Mouse (Mus musculus) liver, embryonic 12.5 days (tissue): ENCODE results near the gene Babam2. TPM values are rescaled to one million over a fixed set of nuclear protein-coding genes. Genes with fewer than 3 reads are reported as not detected.

Source experiments
- ATAC-seq: fragments of 200-750 bp; cut with Nextera tagmentation; 2 replicates; pipeline ENCODE4 v1.8.0; 2017; ENCODE audit warnings: moderate number of reproducible peaks, mild to moderate bottlenecking, moderate library complexity
- H3K27ac ChIP-seq: fragments of 300-500 bp; sonication (generic); 2 replicates; pipeline ENCODE4 v1.5.1; 2016; ENCODE audit warnings: mild to moderate bottlenecking
- H3K27me3 ChIP-seq: fragments of 300-500 bp; sonication (generic); replicated peaks from 2 replicates; pipeline ENCODE4 v1.6.1; 2016; ENCODE audit warnings: mild to moderate bottlenecking, moderate library complexity
- H3K36me3 ChIP-seq: fragments of 300-500 bp; sonication (generic); 2 replicates; pipeline ENCODE4 v1.6.1; 2016; ENCODE audit warnings: mild to moderate bottlenecking, moderate library complexity
- H3K4me1 ChIP-seq: fragments of 300-500 bp; sonication (generic); 2 replicates; pipeline ENCODE4 v1.6.1; 2016
- H3K4me2 ChIP-seq: fragments of 300-500 bp; sonication (generic); 2 replicates; pipeline ENCODE4 v1.6.1; 2016; ENCODE audit warnings: mild to moderate bottlenecking, moderate library complexity
- H3K4me3 ChIP-seq: fragments of 300-500 bp; sonication (generic); 2 replicates; pipeline ENCODE4 v1.5.1; 2016; ENCODE audit warnings: mild to moderate bottlenecking, moderate library complexity
- H3K9ac ChIP-seq: fragments of 300-500 bp; sonication (generic); 2 replicates; pipeline ENCODE4 v1.6.1; 2016; ENCODE audit warnings: mild to moderate bottlenecking, moderate library complexity
- H3K9me3 ChIP-seq: fragments of 300-500 bp; sonication (generic); replicated peaks from 2 replicates; pipeline ENCODE4 v1.6.1; 2016; ENCODE audit warnings: mild to moderate bottlenecking, moderate library complexity
- WGBS: fragments of 180-500 bp; shearing (Covaris S2); methylation state at CpG from one replicate; pipeline ENCODE4 v1.1.7; 2016; ENCODE audit not compliant: insufficient replicate concordance; 5-methylcytosine and 5-hydroxymethylcytosine counted together
- polyA plus RNA-seq: library from polyadenylated mRNA; unstranded; fragments of >200 nt; fragmentation: Nextera tagmentation; extraction: Ambion mirVana; gene quantifications from 2 replicates; pipeline ENCODE4 v1.2.1, GENCODE M21; 2016

Babam2 gene
- polyA plus RNA-seq, 1 experiment from 2014 or later, result 41.3 TPM

GRCm38 (mm10) chr5:31686040-31686439, 11.4 kb upstream of the Babam2 start:
- peak overlapping the region; percentile 69 for H3K4me2 ChIP-seq
- H3K4me3 ChIP-seq, result peak overlapping the region; percentile 43
- H3K27me3 ChIP-seq, result no peaks in the 10 kb centered on the region
- peak; percentile 100 for ATAC-seq
- no peaks in the 10 kb centered on the region for H3K9me3 ChIP-seq
- 19% methylated on average over 2 of the region's 2 CpGs for WGBS
- peaks cover 42% of the 10 kb centered on the region for H3K4me1 ChIP-seq
- H3K27ac ChIP-seq, result peak overlapping the region; percentile 89
- H3K36me3 ChIP-seq, result no peaks in the 10 kb centered on the region
- H3K9ac ChIP-seq, result peak overlapping the region; percentile 48; the same call in 1 of the 2 replicates

- Histone ChIP-seq H3K9me3 (no peaks in the 10 kb centered on the region), H3K4me1 (peaks cover 42% of the 10 kb centered on the region), H3K9ac (0 out of 2 replicates have a peak overlapping the region, but pooled peaks have one; percentile 22), H3K27me3 (no peaks in the 10 kb centered on the region), H3K27ac (peak overlapping the region; percentile 82), H3K4me3 (no peak overlapping the region), H3K4me2 (0 out of 2 replicates have a peak overlapping the region, but pooled peaks have one; percentile 16), H3K36me3 (no peaks in the 10 kb centered on the region)
- no peak for ATAC-seq
- 53% methylated on average over 3 of the region's 3 CpGs for WGBS
These were observed 9.5 kb upstream of the Babam2 start for GRCm38 (mm10) chr5:31687972-31688371.

- Histone ChIP-seq H3K36me3 (peaks cover 5% of the 10 kb centered on the region; the same call in 1 of the 2 replicates), H3K4me2 (no peak overlapping the region), H3K9ac (no peak overlapping the region), H3K4me1 (peaks cover 37% of the 10 kb centered on the region), H3K27ac (no peak overlapping the region), H3K27me3 (no peaks in the 10 kb centered on the region), H3K9me3 (no peaks in the 10 kb centered on the region), H3K4me3 (no peak overlapping the region)
- no peak for ATAC-seq
These were observed 4.3 kb upstream of the Babam2 start for GRCm38 (mm10) chr5:31693191-31693590.

GRCm38 (mm10) chr5:31696971-31697643, 377 bp upstream of the Babam2 start, which contains the start of gene Rbks:
TSS of gene Rbks (minus strand) at chr5:31697627.
- Histone ChIP-seq H3K36me3 (peaks cover 9% of the 10 kb centered on the region), H3K4me2 (peak within 1 kb of the TSS; percentile 88), H3K27ac (peak within 1 kb of the TSS; percentile 96), H3K9me3 (no peaks in the 10 kb centered on the region), H3K27me3 (no peaks in the 10 kb centered on the region), H3K9ac (peak within 1 kb of the TSS; percentile 81), H3K4me3 (peak within 1 kb of the TSS; percentile 88), H3K4me1 (peaks cover 47% of the 10 kb centered on the region)
- ATAC-seq, result no peak
- WGBS, result 8% methylated on average over 18 of the region's 18 CpGs

GRCm38 (mm10) chr5:31698297-31698726, 828 bp downstream of the Babam2 start:
- 3% methylated on average over 16 of the region's 16 CpGs for WGBS
- Histone ChIP-seq H3K9me3 (no peaks in the 10 kb centered on the region), H3K9ac (peak overlapping the region; percentile 81), H3K4me2 (peak overlapping the region; percentile 88), H3K4me3 (peak overlapping the region; percentile 88), H3K27ac (peak overlapping the region; percentile 96), H3K36me3 (peaks cover 21% of the 10 kb centered on the region), H3K4me1 (peaks cover 54% of the 10 kb centered on the region), H3K27me3 (no peaks in the 10 kb centered on the region)
- peak; percentile 72 for ATAC-seq

- peak overlapping the region; percentile 81; the same call in 1 of the 2 replicates for H3K9ac ChIP-seq
- peaks cover 54% of the 10 kb centered on the region for H3K4me1 ChIP-seq
- no peaks in the 10 kb centered on the region for H3K9me3 ChIP-seq
- WGBS, result 52% methylated on average over 4 of the region's 4 CpGs
- H3K4me3 ChIP-seq, result no peak overlapping the region
- ATAC-seq, result no peak
- peak overlapping the region; percentile 88 for H3K4me2 ChIP-seq
- peaks cover 28% of the 10 kb centered on the region for H3K36me3 ChIP-seq
- H3K27ac ChIP-seq, result peak overlapping the region; percentile 50
- no peaks in the 10 kb centered on the region for H3K27me3 ChIP-seq
These were observed 1.4 kb downstream of the Babam2 start for GRCm38 (mm10) chr5:31698931-31699330.

- H3K4me2 ChIP-seq, result peak overlapping the region; percentile 88
- no peak for ATAC-seq
- H3K4me1 ChIP-seq, result peaks cover 54% of the 10 kb centered on the region
- H3K9ac ChIP-seq, result no peak overlapping the region
- peaks cover 32% of the 10 kb centered on the region for H3K36me3 ChIP-seq
- H3K9me3 ChIP-seq, result no peaks in the 10 kb centered on the region
- no peaks in the 10 kb centered on the region for H3K27me3 ChIP-seq
- H3K27ac ChIP-seq, result no peak overlapping the region; the same call in 1 of the 2 replicates
- H3K4me3 ChIP-seq, result no peak overlapping the region
These were observed 1.9 kb downstream of the Babam2 start for GRCm38 (mm10) chr5:31699397-31699796.

- H3K9ac ChIP-seq, result no peak overlapping the region
- no peak overlapping the region for H3K4me2 ChIP-seq
- H3K36me3 ChIP-seq, result peaks cover 48% of the 10 kb centered on the region
- H3K4me1 ChIP-seq, result peaks cover 16% of the 10 kb centered on the region
- H3K9me3 ChIP-seq, result no peaks in the 10 kb centered on the region
- no peak for ATAC-seq
- 83% methylated on average over 5 of the region's 5 CpGs for WGBS
- H3K27ac ChIP-seq, result no peak overlapping the region
- no peaks in the 10 kb centered on the region for H3K27me3 ChIP-seq
- no peak overlapping the region for H3K4me3 ChIP-seq
These were observed 7.5 kb downstream of the Babam2 start for GRCm38 (mm10) chr5:31704971-31705370.

- Histone ChIP-seq H3K9me3 (no peaks in the 10 kb centered on the region), H3K4me3 (no peak overlapping the region), H3K27me3 (no peaks in the 10 kb centered on the region), H3K36me3 (peaks cover 51% of the 10 kb centered on the region), H3K9ac (no peak overlapping the region), H3K4me1 (peaks cover 9% of the 10 kb centered on the region), H3K4me2 (no peak overlapping the region), H3K27ac (no peak overlapping the region)
- whole genome bisulfite sequencing, result 80% methylated on average over 4 of the region's 4 CpGs
- ATAC-seq, result no peak
These were observed 9.3 kb downstream of the Babam2 start for GRCm38 (mm10) chr5:31706826-31707225.

- Histone ChIP-seq H3K27ac (no peak overlapping the region), H3K4me1 (peaks cover 18% of the 10 kb centered on the region), H3K27me3 (no peaks in the 10 kb centered on the region), H3K4me2 (no peak overlapping the region), H3K4me3 (no peak overlapping the region), H3K9me3 (no peaks in the 10 kb centered on the region), H3K36me3 (peaks cover 26% of the 10 kb centered on the region), H3K9ac (no peak overlapping the region)
- WGBS, result 68% methylated on average over 1 of the region's 1 CpGs
- no peak for ATAC-seq
These were observed 11.9 kb downstream of the Babam2 start for GRCm38 (mm10) chr5:31709389-31709788.

GRCm38 (mm10) chr5:31713280-31713711, 15.8 kb downstream of the Babam2 start:
- H3K9ac ChIP-seq, result no peak overlapping the region
- 54% methylated on average over 2 of the region's 2 CpGs for WGBS
- H3K4me1 ChIP-seq, result peaks cover 22% of the 10 kb centered on the region
- peaks cover 11% of the 10 kb centered on the region for H3K36me3 ChIP-seq
- H3K27ac ChIP-seq, result no peak overlapping the region
- ATAC-seq, result no peak
- H3K4me3 ChIP-seq, result no peak overlapping the region
- no peaks in the 10 kb centered on the region for H3K9me3 ChIP-seq
- H3K27me3 ChIP-seq, result no peaks in the 10 kb centered on the region
- no peak overlapping the region for H3K4me2 ChIP-seq

- Histone ChIP-seq H3K36me3 (peaks cover 11% of the 10 kb centered on the region), H3K9me3 (no peaks in the 10 kb centered on the region), H3K4me1 (peaks cover 22% of the 10 kb centered on the region), H3K27me3 (no peaks in the 10 kb centered on the region), H3K9ac (no peak overlapping the region), H3K4me2 (no peak overlapping the region), H3K27ac (no peak overlapping the region; the same call in 1 of the 2 replicates), H3K4me3 (no peak overlapping the region)
- WGBS, result 48% methylated on average over 5 of the region's 5 CpGs
- no peak for ATAC-seq
These were observed 16.4 kb downstream of the Babam2 start for GRCm38 (mm10) chr5:31713841-31714264.
